Mouse (Mus musculus): ENCODE results near the gene Rfx2. TPM values are rescaled to one million over a fixed set of nuclear protein-coding genes. Genes with fewer than 3 reads are reported as not detected.

The Rfx2 gene
- total RNA-seq, 2 experiments from 2014 or later = 4.8 to 6.4 TPM

DNA sequence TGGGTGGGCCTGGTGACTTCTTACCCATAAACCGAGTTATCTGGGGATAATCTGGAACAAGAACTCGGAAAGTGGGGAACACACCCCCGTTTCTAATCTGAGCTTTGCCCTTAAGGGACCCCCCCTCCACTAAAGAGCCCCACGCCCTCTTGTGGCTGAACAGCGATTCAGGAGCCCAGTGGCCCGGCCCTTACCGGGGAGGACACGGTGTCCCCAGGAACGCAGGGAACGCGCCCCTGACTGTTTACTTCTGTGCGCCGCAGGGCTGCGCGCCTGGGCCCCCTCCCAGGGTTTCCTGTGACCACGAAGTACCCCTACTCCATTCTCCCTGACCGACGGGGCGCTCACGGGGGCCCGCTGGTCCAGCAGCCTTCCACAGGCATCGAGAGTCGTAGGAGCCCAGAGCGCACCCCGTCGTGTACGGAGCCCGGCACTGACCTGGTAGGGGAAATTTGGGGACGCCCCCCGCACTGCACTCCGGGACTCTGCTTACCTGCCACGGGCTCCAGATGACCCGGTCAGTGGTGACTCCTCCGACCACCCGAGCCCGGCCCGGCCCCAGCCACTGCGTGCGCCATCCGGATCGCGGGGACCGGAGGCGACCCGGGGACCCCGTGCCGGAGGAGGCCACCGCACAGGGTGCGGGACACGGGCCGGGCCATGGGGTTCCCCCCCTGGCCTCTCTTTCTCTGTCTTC, 74.0 kb downstream of the Rfx2 start:
- ATAC-seq (replicated peaks; ENCODE audit: poor library complexity) = no peak

DNA sequence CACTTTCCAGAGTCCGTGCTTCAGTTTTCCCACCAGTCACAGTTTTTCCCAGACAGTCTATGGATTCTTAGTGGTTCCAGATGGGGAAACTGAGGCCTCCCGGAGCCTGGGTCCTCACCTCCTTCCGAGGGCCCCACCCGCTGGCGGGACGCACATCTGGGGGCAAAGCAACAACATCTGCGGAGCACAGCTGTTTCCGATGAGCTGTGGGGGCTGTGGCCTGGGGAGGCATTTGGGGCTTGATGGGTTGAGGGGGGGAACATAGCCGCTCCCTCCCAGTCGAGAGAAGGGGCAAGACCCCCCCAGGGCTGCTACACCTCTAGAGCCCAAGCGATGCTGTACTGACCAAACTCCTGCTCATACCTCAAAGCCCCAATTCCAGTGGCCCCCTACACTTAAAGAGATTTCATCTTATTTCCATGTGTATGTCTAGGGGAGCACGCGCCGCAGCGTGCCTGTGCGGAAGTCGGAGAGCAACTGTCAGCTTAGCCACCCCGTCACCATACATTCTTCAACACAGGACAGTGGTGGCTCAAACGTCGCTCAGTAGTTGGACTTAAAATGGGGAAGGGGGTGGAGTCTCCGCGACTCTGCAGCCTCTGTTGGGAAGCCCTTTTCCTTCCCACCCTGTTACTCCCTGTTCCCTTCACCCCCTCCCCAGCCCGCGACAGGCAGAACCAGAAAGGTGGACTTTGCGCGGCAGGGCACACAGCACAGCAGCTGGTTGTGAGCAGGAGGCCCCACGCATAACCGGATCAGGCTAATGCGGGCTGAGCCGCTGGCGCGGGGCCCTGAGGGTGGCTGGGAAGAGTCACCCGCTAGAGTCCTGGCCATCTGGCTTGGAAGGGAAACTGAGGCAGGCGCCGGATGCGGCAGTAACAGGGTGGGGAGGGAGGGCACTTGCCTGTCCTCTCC, 76.3 kb downstream of the Rfx2 start:
- ATAC-seq (replicated peaks; ENCODE audit: poor library complexity) = peak; percentile 53

DNA sequence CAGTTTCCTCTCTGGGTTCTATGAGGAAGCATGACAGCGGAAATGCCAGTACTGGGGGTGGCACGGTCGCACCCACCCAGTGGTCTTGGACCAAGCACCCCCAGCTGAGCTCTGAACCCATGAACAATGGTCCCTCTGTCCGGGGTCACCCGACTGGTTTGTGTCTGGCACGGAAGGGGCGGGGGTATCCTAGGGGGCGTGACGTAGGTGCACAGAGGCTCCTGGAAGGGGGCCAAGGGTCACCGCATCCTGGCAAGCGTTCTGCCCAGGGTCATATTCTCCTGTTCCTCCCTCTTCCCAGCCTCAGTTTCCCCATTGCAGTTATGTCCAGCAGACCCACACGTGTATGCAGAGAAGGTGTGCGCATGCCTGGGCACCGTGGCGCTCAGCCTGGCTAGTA, 77.4 kb downstream of the Rfx2 start:
- no peak for ATAC-seq (replicated peaks; ENCODE audit: poor library complexity)

DNA sequence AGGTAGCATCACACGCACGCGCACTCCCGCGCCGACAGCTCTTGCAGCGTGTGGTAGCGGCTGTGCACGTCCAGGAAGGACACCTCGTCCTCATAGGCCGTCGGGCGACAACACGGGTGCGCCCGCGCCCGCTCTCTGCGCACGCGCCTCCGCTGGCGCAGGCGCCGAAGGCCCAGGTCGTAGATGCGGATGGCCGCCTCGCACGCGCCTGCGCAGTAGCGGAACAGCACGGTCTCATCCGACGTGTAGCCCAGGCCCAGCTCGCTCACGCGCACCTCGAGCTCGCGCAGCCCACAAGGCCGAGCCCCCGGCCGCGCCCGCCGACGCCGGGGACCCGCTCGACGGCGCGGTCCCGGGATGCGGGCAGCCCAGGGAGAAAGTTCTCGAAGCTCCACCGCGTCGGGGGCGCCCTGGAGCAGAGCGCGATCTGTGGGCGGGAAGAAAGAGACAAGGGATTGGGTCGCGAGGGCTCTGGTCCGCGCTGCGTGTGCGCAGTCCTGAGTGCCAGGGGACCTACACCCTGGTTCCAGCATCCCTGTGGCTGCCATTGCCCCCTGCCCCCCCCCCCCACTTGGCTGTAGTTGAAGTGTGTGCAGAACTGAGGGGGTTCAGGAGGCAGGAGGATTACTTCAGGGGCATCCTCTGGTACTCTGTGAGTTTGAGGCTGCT, 79.3 kb downstream of the Rfx2 start:
- ATAC-seq (replicated peaks; ENCODE audit: poor library complexity) = peak; percentile 15; the same call in 1 of the 2 replicates

DNA sequence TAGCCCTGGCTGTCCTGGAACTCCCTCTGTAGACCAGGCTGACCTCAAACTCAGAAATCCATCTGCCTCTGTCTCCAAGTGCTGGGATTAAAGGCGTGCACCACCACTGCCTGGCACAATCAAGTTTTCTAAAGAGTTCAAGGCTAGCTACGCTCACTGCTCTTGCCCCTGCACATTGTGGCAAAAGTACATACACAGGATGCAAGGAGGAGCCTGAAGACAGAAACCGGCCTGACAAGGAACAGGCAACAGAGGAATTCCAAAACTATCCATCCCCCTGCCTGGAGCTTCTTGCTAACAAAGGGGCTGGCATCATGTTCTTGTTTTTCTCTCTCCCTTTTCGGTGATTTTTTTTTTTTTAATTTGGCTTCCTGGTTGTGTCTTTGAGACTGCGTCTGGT, 86.6 kb downstream of the Rfx2 start:
- ATAC-seq (replicated peaks; ENCODE audit: poor library complexity) = no peak

GRCm38 (mm10) chr17:56740788-56741160, 90.0 kb downstream of the Rfx2 start:
- ATAC-seq (replicated peaks; ENCODE audit: poor library complexity) = no peak

- no peak for ATAC-seq (replicated peaks; ENCODE audit: poor library complexity)
Measured at GRCm38 (mm10) chr17:56740118-56740787, 90.6 kb downstream of the Rfx2 start.

DNA sequence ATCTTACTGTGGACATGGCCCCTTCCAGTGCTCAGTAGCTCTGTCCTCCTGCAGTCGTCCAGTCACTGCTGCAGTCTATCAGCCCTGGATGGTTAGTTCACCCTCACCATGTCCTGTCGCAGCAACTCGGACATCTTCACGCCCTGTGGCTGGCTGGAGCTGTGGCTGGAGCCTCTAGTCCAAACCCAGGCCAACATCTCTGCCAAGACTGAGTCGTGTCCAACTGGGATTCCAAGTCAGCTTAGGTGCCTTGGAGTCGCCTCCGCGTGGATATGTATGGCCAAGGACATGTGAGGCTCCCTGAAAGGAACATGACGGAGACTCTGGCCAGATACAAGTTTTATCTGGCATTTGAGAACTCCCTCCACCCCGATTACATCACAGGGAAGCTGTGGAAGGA, 92.6 kb downstream of the Rfx2 start:
- ATAC-seq (replicated peaks; ENCODE audit: poor library complexity) = no peak

DNA sequence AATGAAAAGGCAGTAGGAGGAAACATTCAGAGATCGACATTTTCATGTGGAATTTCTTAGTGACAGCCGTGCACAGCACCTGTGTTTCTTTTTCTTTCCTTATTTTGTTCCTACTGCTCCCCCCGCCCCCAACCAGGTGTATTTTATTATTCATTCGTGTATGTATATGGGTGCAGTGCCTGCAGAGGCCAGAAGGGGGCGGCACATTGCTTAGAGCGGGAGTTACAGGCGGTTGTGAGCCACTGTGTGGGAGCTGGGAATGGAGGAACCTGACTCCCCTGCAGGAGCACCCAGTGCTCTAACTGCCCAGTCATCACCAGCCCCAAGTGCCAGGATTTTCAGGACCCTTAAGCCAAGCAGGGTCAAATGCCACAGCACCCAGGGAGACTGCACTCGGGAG, 94.3 kb downstream of the Rfx2 start:
- peak; percentile 70 for ATAC-seq (replicated peaks; ENCODE audit: poor library complexity)

DNA sequence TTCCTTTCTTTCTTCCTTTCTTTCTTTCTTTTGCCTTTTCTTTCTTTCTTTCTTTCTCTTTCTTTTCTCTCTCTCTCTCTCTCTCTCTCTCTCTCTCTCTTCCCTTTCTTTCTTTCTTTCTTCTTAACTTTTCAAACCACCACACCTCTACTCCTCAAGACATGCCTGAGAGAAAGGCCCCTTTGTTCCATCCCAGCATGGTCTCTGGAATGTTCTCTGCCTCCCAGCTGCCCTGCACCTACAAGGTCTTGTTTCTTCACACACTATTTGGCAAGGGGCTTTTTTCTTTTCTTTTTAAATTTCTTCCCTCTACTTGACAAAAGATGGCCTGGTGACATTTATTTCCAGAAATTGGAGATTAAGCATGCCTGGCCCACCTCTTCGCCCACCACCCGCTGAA, 101.2 kb downstream of the Rfx2 start:
- ATAC-seq (replicated peaks; ENCODE audit: poor library complexity) = no peak

DNA sequence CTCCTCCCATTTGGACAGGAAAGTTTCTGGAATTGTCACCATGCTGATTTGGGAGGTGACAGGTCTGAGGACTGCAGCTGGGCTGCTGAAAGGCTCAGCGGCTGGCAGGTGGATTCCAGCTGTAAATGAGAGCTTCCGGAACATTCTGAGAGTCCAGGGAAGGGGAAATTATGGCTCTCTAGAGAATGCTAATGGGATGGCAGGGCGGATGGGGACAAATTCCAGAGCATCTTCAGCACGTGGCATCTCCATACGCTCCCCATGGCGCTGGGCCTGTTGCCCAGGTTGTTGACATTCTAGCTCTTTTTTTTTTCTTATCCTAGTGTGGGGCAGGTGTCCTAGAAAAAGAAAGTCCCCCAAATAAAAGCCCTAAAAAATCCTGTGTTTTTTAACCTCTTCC, 101.7 kb downstream of the Rfx2 start:
- ATAC-seq (replicated peaks; ENCODE audit: poor library complexity) = no peak

DNA sequence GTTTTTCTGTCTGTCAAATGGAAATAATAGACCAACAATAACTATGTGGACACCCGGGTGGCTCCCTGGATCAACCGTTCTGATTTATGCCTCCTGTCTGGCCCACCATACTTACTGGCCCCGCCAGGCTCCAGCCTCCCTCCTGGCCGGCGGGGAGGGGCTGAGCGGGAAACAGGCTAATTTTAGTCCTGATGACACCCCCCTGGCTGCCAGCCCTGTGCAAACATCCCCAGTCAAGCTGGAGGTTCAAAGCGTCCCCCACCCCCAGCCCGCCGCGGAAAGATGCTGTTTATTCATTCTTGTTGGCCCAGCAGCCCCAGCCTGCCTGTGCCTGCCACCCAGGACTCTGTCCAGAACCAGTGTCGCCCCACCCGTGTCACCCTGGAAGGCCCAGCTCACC, 102.7 kb downstream of the Rfx2 start:
- no peak for ATAC-seq (replicated peaks; ENCODE audit: poor library complexity)

GRCm38 (mm10) chr17:56727659-56728058, 103.2 kb downstream of the Rfx2 start:
- ATAC-seq (replicated peaks; ENCODE audit: poor library complexity) = no peak

DNA sequence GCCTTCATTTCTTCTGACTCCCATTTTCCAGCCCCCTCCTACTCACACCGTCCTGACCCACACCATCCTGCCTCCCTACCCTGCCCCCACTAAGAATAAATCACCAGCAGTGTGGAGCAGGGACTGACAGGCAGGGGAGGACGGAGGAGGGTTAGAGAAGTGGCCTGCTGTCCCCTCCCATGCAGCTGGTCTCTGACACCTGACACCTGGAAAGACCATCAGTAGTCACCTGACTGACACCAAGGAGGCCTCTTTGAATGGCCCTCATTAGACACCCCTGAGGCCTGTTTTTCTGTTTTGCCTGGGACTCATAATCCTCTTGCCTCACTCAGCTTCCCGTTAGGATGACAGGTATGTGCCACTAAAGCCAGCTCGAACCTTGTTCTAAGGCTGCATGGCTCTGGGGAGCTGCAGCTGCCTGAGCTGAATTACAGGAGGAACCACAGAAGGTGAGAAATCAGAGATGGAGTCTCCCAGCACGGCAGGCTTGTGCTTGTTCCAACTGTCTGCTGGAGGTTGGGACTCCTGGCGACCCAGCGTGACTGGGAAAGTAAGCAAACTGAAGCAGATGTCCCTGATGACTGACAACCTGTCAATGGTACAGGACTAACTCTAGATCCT, 103.7 kb downstream of the Rfx2 start:
- ATAC-seq (replicated peaks; ENCODE audit: poor library complexity) = no peak

Other genes starting within 250 kb of the Rfx2 start
- gene Safb2, start 246.4 kb downstream of the Rfx2 start, total RNA-seq (2015) = 56.2 and 63.8 TPM in 2 replicates
- 70.3 and 120 TPM in 2 replicates for gene Safb2, start 246.4 kb downstream of the Rfx2 start, total RNA-seq (2017)
- 58.8 and 59.6 TPM in 2 replicates for gene Safb, start 246.2 kb downstream of the Rfx2 start, total RNA-seq (2015)
- 79.6 and 88.1 TPM in 2 replicates for gene Safb, start 246.2 kb downstream of the Rfx2 start, total RNA-seq (2017)
- gene 2410015M20Rik, start 221.2 kb downstream of the Rfx2 start, total RNA-seq (2015) = 93.3 and 94.0 TPM in 2 replicates
- gene 2410015M20Rik, start 221.2 kb downstream of the Rfx2 start, total RNA-seq (2017) = 93.3 and 99.4 TPM in 2 replicates
- gene Rpl36, start 217.6 kb downstream of the Rfx2 start, total RNA-seq (2015) = 1,504 and 1,580 TPM in 2 replicates
- 2,239 and 2,669 TPM in 2 replicates for gene Rpl36, start 217.6 kb downstream of the Rfx2 start, total RNA-seq (2017)
- 19.4 and 23.1 TPM in 2 replicates for gene Lonp1, start 204.1 kb downstream of the Rfx2 start, total RNA-seq (2015)
- 68.8 and 83.6 TPM in 2 replicates for gene Lonp1, start 204.1 kb downstream of the Rfx2 start, total RNA-seq (2017)
- gene Catsperd, start 202.9 kb downstream of the Rfx2 start, total RNA-seq (2015) = 1.1 TPM in 1 of 2 replicates, not detected in the other
- 0.17 and 0.51 TPM in 2 replicates for gene Catsperd, start 202.9 kb downstream of the Rfx2 start, total RNA-seq (2017)
- gene Ranbp3, start 157.7 kb downstream of the Rfx2 start, total RNA-seq (2015) = 24.8 and 34.3 TPM in 2 replicates
- gene Ranbp3, start 157.7 kb downstream of the Rfx2 start, total RNA-seq (2017) = 63.3 and 72.8 TPM in 2 replicates
- 102 and 151 TPM in 2 replicates for gene Ndufa11, start 113.2 kb downstream of the Rfx2 start, total RNA-seq (2015)
- gene Ndufa11, start 113.2 kb downstream of the Rfx2 start, total RNA-seq (2017) = 92.1 and 131 TPM in 2 replicates
- gene Vmac, start 113.0 kb downstream of the Rfx2 start, total RNA-seq (2015) = 8.5 and 12.5 TPM in 2 replicates
- gene Vmac, start 113.0 kb downstream of the Rfx2 start, total RNA-seq (2017) = 4.2 and 6.5 TPM in 2 replicates
- not detected in 2 replicates for gene Nrtn, start 73.5 kb downstream of the Rfx2 start, total RNA-seq (2015)
- not detected in 2 replicates for gene Nrtn, start 73.5 kb downstream of the Rfx2 start, total RNA-seq (2017)
- 11.2 and 11.7 TPM in 2 replicates for gene Dus3l, start 66.3 kb downstream of the Rfx2 start, total RNA-seq (2015)
- 19.2 and 20.4 TPM in 2 replicates for gene Dus3l, start 66.3 kb downstream of the Rfx2 start, total RNA-seq (2017)
- gene Prr22, start 60.8 kb downstream of the Rfx2 start, total RNA-seq (2015) = 2.0 and 3.2 TPM in 2 replicates
- gene Prr22, start 60.8 kb downstream of the Rfx2 start, total RNA-seq (2017) = 0.92 and 1.6 TPM in 2 replicates
- gene Acsbg2, start 43.4 kb upstream of the Rfx2 start, total RNA-seq (2015) = not detected in 2 replicates
- gene Acsbg2, start 43.4 kb upstream of the Rfx2 start, total RNA-seq (2017) = not detected in 2 replicates
- gene 1700061G19Rik, start 44.5 kb upstream of the Rfx2 start, total RNA-seq (2015) = 0.07 TPM in 1 of 2 replicates, not detected in the other
- gene 1700061G19Rik, start 44.5 kb upstream of the Rfx2 start, total RNA-seq (2017) = not detected in 2 replicates
- 15.5 and 18.2 TPM in 2 replicates for gene Mllt1, start 104.4 kb upstream of the Rfx2 start, total RNA-seq (2015)
- gene Mllt1, start 104.4 kb upstream of the Rfx2 start, total RNA-seq (2017) = 18.2 and 20.7 TPM in 2 replicates
- gene Acer1, start 151.1 kb upstream of the Rfx2 start, total RNA-seq (2015) = not detected in 2 replicates
- gene Acer1, start 151.1 kb upstream of the Rfx2 start, total RNA-seq (2017) = not detected in 2 replicates
- 61.2 and 75.2 TPM in 2 replicates for gene Clpp, start 159.3 kb upstream of the Rfx2 start, total RNA-seq (2015)
- gene Clpp, start 159.3 kb upstream of the Rfx2 start, total RNA-seq (2017) = 80.5 and 84.9 TPM in 2 replicates
- 15.1 and 16.6 TPM in 2 replicates for gene Alkbh7, start 166.3 kb upstream of the Rfx2 start, total RNA-seq (2015)
- gene Alkbh7, start 166.3 kb upstream of the Rfx2 start, total RNA-seq (2017) = 15.0 and 19.8 TPM in 2 replicates
- not detected in 2 replicates for gene Pspn, start 169.0 kb upstream of the Rfx2 start, total RNA-seq (2015)
- not detected in 2 replicates for gene Pspn, start 169.0 kb upstream of the Rfx2 start, total RNA-seq (2017)
- gene Gtf2f1, start 180.3 kb upstream of the Rfx2 start, total RNA-seq (2015) = 52.8 and 61.1 TPM in 2 replicates
- gene Gtf2f1, start 180.3 kb upstream of the Rfx2 start, total RNA-seq (2017) = 120 and 142 TPM in 2 replicates
- not detected in 2 replicates for gene Gm17949, start 180.5 kb upstream of the Rfx2 start, total RNA-seq (2015)
- gene Gm17949, start 180.5 kb upstream of the Rfx2 start, total RNA-seq (2017) = not detected in 2 replicates
- gene Khsrp, start 200.5 kb upstream of the Rfx2 start, total RNA-seq (2015) = 99.5 and 107 TPM in 2 replicates
- gene Khsrp, start 200.5 kb upstream of the Rfx2 start, total RNA-seq (2017) = 68.5 and 89.2 TPM in 2 replicates
- gene Slc25a41, start 210.6 kb upstream of the Rfx2 start, total RNA-seq (2015) = not detected in 2 replicates
- gene Slc25a41, start 210.6 kb upstream of the Rfx2 start, total RNA-seq (2017) = not detected in 2 replicates
- gene Crb3, start 228.1 kb upstream of the Rfx2 start, total RNA-seq (2015) = not detected in 2 replicates
- not detected in 2 replicates for gene Crb3, start 228.1 kb upstream of the Rfx2 start, total RNA-seq (2017)
- gene Slc25a23, start 228.8 kb upstream of the Rfx2 start, total RNA-seq (2015) = 10.9 and 13.4 TPM in 2 replicates
- 1.6 and 2.0 TPM in 2 replicates for gene Slc25a23, start 228.8 kb upstream of the Rfx2 start, total RNA-seq (2017)
- 7.6 and 11.5 TPM in 2 replicates for gene Dennd1c, start 247.5 kb upstream of the Rfx2 start, total RNA-seq (2015)
- 3.5 and 8.8 TPM in 2 replicates for gene Dennd1c, start 247.5 kb upstream of the Rfx2 start, total RNA-seq (2017)